Mouse (Mus musculus): ENCODE results near the gene Neu2. TPM values are rescaled to one million over a fixed set of nuclear protein-coding genes. Genes with fewer than 3 reads are reported as not detected.
"Not testable (repeated sequence)": the region's sequence is repeated elsewhere in the genome, so short reads cannot be mapped to it uniquely, and the experiment has no call there.

Neu2 gene
- polyA plus RNA-seq (2012; rRNA removed), result 3.7 and 5.2 TPM in 2 replicates

DNA sequence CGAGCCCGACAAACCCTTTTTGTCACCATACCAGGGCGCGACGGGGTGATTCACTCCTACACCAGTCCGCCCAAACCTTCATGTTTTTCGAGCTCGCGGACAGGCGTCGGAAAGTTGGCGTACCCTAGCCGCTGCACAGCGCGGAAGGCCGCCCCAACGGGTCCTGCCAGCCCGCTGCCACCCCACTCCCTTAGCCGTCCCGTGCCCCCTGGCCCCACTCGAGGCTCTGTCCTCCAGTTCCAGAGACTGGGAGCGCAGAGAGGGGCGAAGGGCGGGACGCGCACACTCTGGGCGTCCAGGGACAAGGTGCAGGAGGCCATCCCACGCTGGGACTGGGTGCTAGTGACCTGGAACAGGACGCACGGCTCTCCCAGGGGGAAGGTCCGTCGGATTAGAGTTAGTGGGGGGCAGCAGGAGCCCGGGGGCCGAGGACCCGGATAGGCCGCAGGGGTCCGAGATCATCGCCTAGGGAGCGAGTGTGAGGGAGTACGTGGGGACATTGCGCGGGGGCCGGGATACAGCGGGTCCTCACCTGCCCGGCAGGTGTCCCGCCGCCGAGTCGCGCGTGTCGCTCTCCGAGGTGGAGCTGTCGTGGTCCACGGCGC lies at the start of gene Neu2:
Gene Neu2 (plus strand): TSS at position 329 of the 605 bp plus-strand sequence.
- WGBS, result 2% methylated on average over 56 of the region's 56 CpGs
- H3K4me1 ChIP-seq (ENCODE audit: control insufficient read depth, insufficient read depth, low read length), result no peaks in the 10 kb centered on the region
- peak within 1 kb of the TSS; percentile 61 for H3K4me3 ChIP-seq (replicated peaks; ENCODE audit: insufficient read depth, low read depth, low read length)
- H3K27ac ChIP-seq (ENCODE audit: insufficient read depth, low read length), result no peak within 1 kb of the TSS
- no peaks in the 10 kb centered on the region for H3K27me3 ChIP-seq (ENCODE audit: control insufficient read depth, insufficient read depth, low read length)
- no peak for TF ChIP-seq CTCF (IDR thresholded peaks at IDR 0.05; ENCODE audit: borderline replicate concordance, insufficient read depth, low read depth, low read length)
- 0 out of 2 replicates have a peak, but pooled peaks have one; percentile 5 for TF ChIP-seq POLR2A (IDR thresholded peaks at IDR 0.05; ENCODE audit: borderline replicate concordance, insufficient read depth, low read length)
- peak; percentile 28 to 38 for DNase-seq

GRCm38 (mm10) chr1:87467469-87467868 lies 42.2 kb upstream of the Neu2 start:
- DNase-seq, result no peak
- WGBS, result 87% methylated on average over 9 of the region's 9 CpGs
- no peaks in the 10 kb centered on the region for H3K4me1 ChIP-seq (ENCODE audit: control insufficient read depth, insufficient read depth, low read length)
- no peak overlapping the region for H3K4me3 ChIP-seq (replicated peaks; ENCODE audit: insufficient read depth, low read depth, low read length)
- no peaks in the 10 kb centered on the region for H3K27me3 ChIP-seq (ENCODE audit: control insufficient read depth, insufficient read depth, low read length)
- no peak overlapping the region for H3K27ac ChIP-seq (ENCODE audit: insufficient read depth, low read length)
- TF ChIP-seq POLR2A (IDR thresholded peaks at IDR 0.05; ENCODE audit: borderline replicate concordance, insufficient read depth, low read length), result no peak

DNA sequence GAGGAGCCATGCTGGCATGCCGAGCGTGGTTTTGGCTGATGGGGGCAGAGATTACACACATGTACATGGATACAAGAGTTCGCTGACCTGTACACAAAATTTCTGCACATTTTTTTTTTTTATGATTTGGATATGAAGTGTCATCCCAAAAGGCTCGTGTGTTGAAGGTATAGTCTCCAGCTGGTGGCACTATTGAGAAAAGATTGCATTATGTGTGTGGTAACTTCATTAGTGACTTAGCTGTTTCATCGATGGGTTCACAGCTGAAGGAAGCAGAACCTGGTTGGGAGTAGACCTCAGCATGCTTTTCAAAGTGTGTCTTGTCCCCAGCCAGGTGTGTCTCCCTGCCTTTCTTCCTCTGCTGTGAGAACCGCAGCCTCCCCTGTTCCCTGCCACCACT lies 41.4 kb upstream of the Neu2 start:
- no peak overlapping the region for H3K4me3 ChIP-seq (replicated peaks; ENCODE audit: insufficient read depth, low read depth, low read length)
- H3K4me1 ChIP-seq (ENCODE audit: control insufficient read depth, insufficient read depth, low read length), result no peaks in the 10 kb centered on the region
- no peak for DNase-seq
- TF ChIP-seq CTCF (IDR thresholded peaks at IDR 0.05; ENCODE audit: borderline replicate concordance, insufficient read depth, low read depth, low read length) (peak; percentile 25; the same call in 1 of the 2 replicates), POLR2A (IDR thresholded peaks at IDR 0.05; ENCODE audit: borderline replicate concordance, insufficient read depth, low read length) (no peak)
- 58% methylated on average over 6 of the region's 6 CpGs for WGBS
- H3K27me3 ChIP-seq (ENCODE audit: control insufficient read depth, insufficient read depth, low read length), result no peaks in the 10 kb centered on the region
- no peak overlapping the region for H3K27ac ChIP-seq (ENCODE audit: insufficient read depth, low read length)

- H3K4me3 ChIP-seq (replicated peaks; ENCODE audit: insufficient read depth, low read depth, low read length); H3K27me3 ChIP-seq (ENCODE audit: control insufficient read depth, insufficient read depth, low read length); H3K27ac ChIP-seq (ENCODE audit: insufficient read depth, low read length); DNase-seq; H3K4me1 ChIP-seq (ENCODE audit: control insufficient read depth, insufficient read depth, low read length): not testable (repeated sequence)
- WGBS, result 44% methylated on average over 9 of the region's 10 CpGs
Measured at GRCm38 (mm10) chr1:87469971-87470370, 39.7 kb upstream of the Neu2 start, which contains the start of gene Snorc. Gene Snorc (plus strand): TSS chr1:87470271.

- no peak overlapping the region for H3K27ac ChIP-seq (ENCODE audit: insufficient read depth, low read length)
- no peaks in the 10 kb centered on the region for H3K27me3 ChIP-seq (ENCODE audit: control insufficient read depth, insufficient read depth, low read length)
- TF ChIP-seq CTCF (IDR thresholded peaks at IDR 0.05; ENCODE audit: borderline replicate concordance, insufficient read depth, low read depth, low read length), result no peak
- no peak for TF ChIP-seq POLR2A (IDR thresholded peaks at IDR 0.05; ENCODE audit: borderline replicate concordance, insufficient read depth, low read length)
- H3K4me1 ChIP-seq (ENCODE audit: control insufficient read depth, insufficient read depth, low read length), result peaks cover 7% of the 10 kb centered on the region; the same call in 1 of the 2 replicates
- 87% methylated on average over 7 of the region's 7 CpGs for WGBS
- DNase-seq, result no peak
- H3K4me3 ChIP-seq (replicated peaks; ENCODE audit: insufficient read depth, low read depth, low read length), result no peak overlapping the region
Measured at GRCm38 (mm10) chr1:87471914-87472313, 37.8 kb upstream of the Neu2 start.

DNA sequence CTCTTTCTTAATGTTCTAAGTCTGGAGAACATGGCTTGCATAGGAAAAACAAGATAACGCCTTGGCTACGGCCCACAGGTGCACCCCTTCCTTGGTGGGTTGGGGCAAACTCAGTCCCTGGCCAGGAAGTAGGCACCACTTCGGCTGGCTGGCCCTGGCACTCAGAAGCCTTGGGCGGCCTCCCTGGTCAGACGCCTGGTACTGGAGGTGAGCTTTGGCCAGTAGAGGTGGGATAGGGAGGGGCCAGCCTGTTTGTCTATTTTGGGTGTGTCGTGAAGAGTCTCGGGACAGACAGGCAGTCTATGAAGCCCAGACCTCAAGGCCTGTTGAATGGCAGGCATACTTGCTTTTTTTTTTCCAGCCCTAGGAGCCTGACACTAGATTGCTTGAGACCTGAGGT lies 37.1 kb upstream of the Neu2 start:
- DNase-seq, result peak; percentile 51 to 63
- Histone ChIP-seq H3K27me3 (ENCODE audit: control insufficient read depth, insufficient read depth, low read length) (no peaks in the 10 kb centered on the region), H3K4me3 (replicated peaks; ENCODE audit: insufficient read depth, low read depth, low read length) (no peak overlapping the region), H3K27ac (ENCODE audit: insufficient read depth, low read length) (no peak overlapping the region), H3K4me1 (ENCODE audit: control insufficient read depth, insufficient read depth, low read length) (peaks cover 7% of the 10 kb centered on the region; the same call in 1 of the 2 replicates)
- no peak for TF ChIP-seq CTCF (IDR thresholded peaks at IDR 0.05; ENCODE audit: borderline replicate concordance, insufficient read depth, low read depth, low read length)
- WGBS, result 89% methylated on average over 7 of the region's 7 CpGs

DNA sequence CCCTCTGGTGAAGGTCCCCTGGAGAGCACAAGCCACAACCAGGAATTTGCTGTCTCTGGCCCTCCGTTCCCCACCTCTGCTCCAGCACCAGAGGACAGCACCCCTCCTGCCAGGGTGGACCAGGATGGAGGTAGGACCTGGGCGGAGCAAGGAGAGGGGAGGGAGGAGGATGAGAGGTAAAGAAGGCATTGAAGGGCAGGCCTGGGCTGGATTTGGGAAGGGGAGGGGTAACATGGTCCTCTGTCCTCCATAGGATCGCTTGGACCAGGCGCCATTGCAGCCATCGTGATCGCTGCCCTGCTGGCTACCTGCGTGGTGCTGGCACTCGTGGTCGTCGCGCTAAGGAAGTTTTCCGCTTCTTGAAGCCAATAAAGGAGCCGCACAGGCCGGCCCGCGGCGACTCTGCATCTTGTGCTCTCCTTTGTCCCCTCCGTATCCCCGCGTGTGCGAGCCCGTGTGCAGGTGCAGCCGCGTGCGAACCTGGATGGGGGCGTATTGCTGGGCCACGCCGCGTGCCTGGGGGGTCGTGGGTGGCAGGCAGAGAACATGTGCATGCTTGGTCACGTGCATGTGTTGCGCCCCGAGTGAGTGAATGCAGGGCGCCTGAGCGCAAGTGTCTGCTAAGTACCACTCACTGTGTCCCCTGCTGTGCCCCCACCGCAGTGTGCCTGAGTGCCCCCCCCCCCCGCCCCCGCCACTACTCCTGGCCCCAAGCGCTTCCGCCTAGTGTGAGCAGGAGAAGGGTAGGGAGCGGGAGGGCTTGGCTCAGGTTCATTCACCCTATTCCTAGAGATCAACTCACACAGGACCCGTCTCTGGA lies 34.4 kb upstream of the Neu2 start:
- peaks cover 7% of the 10 kb centered on the region; the same call in 1 of the 2 replicates for H3K4me1 ChIP-seq (ENCODE audit: control insufficient read depth, insufficient read depth, low read length)
- no peak for DNase-seq
- no peaks in the 10 kb centered on the region for H3K27me3 ChIP-seq (ENCODE audit: control insufficient read depth, insufficient read depth, low read length)
- peak overlapping the region; percentile 60 for H3K4me3 ChIP-seq (replicated peaks; ENCODE audit: insufficient read depth, low read depth, low read length)
- 5% methylated on average over 42 of the region's 42 CpGs for WGBS
- no peak overlapping the region for H3K27ac ChIP-seq (ENCODE audit: insufficient read depth, low read length)
- no peak for TF ChIP-seq CTCF (IDR thresholded peaks at IDR 0.05; ENCODE audit: borderline replicate concordance, insufficient read depth, low read depth, low read length)
- no peak for TF ChIP-seq POLR2A (IDR thresholded peaks at IDR 0.05; ENCODE audit: borderline replicate concordance, insufficient read depth, low read length)

DNA sequence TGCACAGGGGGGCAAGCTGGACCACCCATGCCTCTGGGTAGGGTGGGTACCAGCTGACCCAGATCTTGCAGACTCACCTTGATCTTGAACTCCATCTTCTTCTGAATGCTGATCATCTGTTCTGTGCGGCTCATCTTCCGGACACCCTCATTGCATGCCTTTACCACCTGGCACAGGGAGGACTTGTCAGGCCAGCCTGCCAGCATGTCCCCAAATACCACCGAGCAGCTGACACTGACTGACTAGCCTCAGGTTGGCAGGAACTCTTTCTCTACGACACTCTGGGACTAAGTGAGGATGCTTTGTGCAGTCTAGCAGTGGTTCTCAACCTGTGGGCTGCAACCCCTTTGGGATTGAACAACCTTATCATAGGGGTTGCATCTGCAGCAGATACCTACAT lies 27.1 kb upstream of the Neu2 start:
- Histone ChIP-seq H3K27me3 (ENCODE audit: control insufficient read depth, insufficient read depth, low read length) (no peaks in the 10 kb centered on the region), H3K4me1 (ENCODE audit: control insufficient read depth, insufficient read depth, low read length) (peaks cover 21% of the 10 kb centered on the region), H3K27ac (ENCODE audit: insufficient read depth, low read length) (no peak overlapping the region), H3K4me3 (replicated peaks; ENCODE audit: insufficient read depth, low read depth, low read length) (no peak overlapping the region)
- WGBS, result 17% methylated on average over 4 of the region's 4 CpGs
- no peak for TF ChIP-seq POLR2A (IDR thresholded peaks at IDR 0.05; ENCODE audit: borderline replicate concordance, insufficient read depth, low read length)
- TF ChIP-seq CTCF (IDR thresholded peaks at IDR 0.05; ENCODE audit: borderline replicate concordance, insufficient read depth, low read depth, low read length), result no peak
- DNase-seq, result peak; percentile 62 to 82
